In genomic region chr6:88044577-88045405, GRCm38 (mm10) we compare ENCODE assay signal across 8 mouse cellular contexts. TPM values are rescaled to one million over a fixed set of nuclear protein-coding genes. Genes with fewer than 3 reads are reported as not detected.
DNase-seq lines count a peak whose midpoint lies in the region; ATAC-seq and TF ChIP-seq lines count a peak whose summit lies in the region.

Gene Rab7, minus strand, starts transcription at chr6:88045270.

- ATAC-seq in activated CD4-positive, CD25-positive, alpha-beta regulatory T cell, adult 4 months: peak; percentile 97

- peaks cover 11% of the 10 kb centered on the region for H3K27me3 ChIP-seq in megakaryocyte, embryonic 14.5 days (replicated peaks)

- no peaks in the 10 kb centered on the region for H3K9me3 ChIP-seq in megakaryocyte, embryonic 14.5 days

- TF ChIP-seq CTCF in cortical plate, adult 2 months (IDR thresholded peaks at IDR 0.05; ENCODE audit: extremely low read depth, insufficient read depth, low read length): no peak

- peak; percentile 73 for TF ChIP-seq POLR2A in cortical plate, adult 2 months (IDR thresholded peaks at IDR 0.05; ENCODE audit: extremely low read depth, insufficient read depth, low read length)

- H3K4me1 ChIP-seq in cortical plate, adult 2 months (ENCODE audit: control insufficient read depth, insufficient read depth, low read length): peaks cover 15% of the 10 kb centered on the region
- H3K4me1 ChIP-seq in megakaryocyte, embryonic 14.5 days: peaks cover 66% of the 10 kb centered on the region

- H3K27ac ChIP-seq in cortical plate, adult 2 months (ENCODE audit: insufficient read depth, low read length): peak within 1 kb of the TSS; percentile 17; the same call in 1 of the 2 replicates

- H3K36me3 ChIP-seq in megakaryocyte, embryonic 14.5 days (replicated peaks; ENCODE audit: low read length): peaks cover 20% of the 10 kb centered on the region

- DNase-seq in gastrocnemius, adult 8-10 months (ENCODE audit: low spot score in 2 of 2): peak; percentile 90 to 95
- peak; percentile 75 for DNase-seq in hindlimb bud, embryonic 11.5 days (ENCODE audit: extremely low spot score, low read depth, low spot score)
- DNase-seq in left cerebral cortex, adult 8-10 months (ENCODE audit: low spot score in 2 of 2): peak; percentile 83 to 95
- peak; percentile 98 for DNase-seq in right cerebral cortex, postnatal 10 days (ENCODE audit: low spot score in 2 of 2)
- peak; percentile 92 for DNase-seq in urinary bladder, postnatal 25 days (ENCODE audit: low spot score)

- peak within 1 kb of the TSS; percentile 87 for H3K4me3 ChIP-seq in cortical plate, adult 2 months (ENCODE audit: insufficient read depth, low read length)
- peak within 1 kb of the TSS; percentile 96 for H3K4me3 ChIP-seq in megakaryocyte, embryonic 14.5 days (replicated peaks)

RNA-seq across cellular contexts. Expression of gene Rab7, which starts in this region (rescaled TPM):
- 100 to 1,000 TPM; 294 to 336 TPM for polyA plus RNA-seq in activated CD4-positive, CD25-positive, alpha-beta regulatory T cell, adult 4 months (2017; shearing (Covaris generic))
- polyA plus RNA-seq in cortical plate, adult 2 months (2012; rRNA removed): 429 and 432 TPM in 2 replicates
- 100 to 1,000 TPM; 288 to 464 (median 323) TPM for total RNA-seq in gastrocnemius, adult 8-10 months (2022)
- 100 to 1,000 TPM; 323 to 394 (median 346) TPM for total RNA-seq in left cerebral cortex, adult 8-10 months (2022)
- polyA plus RNA-seq in megakaryocyte, embryonic 14.5 days (2012; ENCODE audit: insufficient read depth, low replicate concordance): 13.2 and 85.0 TPM in 2 replicates

Comparison
In these comparisons a context has a peak if more than half of its experiments do, and no peak if none do; other contexts are left out.
1. Peak in every context shown above with its lines: DNase-seq, ATAC-seq, H3K4me3 ChIP-seq and H3K27ac ChIP-seq.